Mouse (Mus musculus) liver, postnatal 0 days (tissue): ENCODE results near the gene Mboat2.

Source experiments
- CTCF ChIP-seq: sonication (generic); IDR thresholded peaks from 2 replicates; pipeline ENCODE4 v1.5.1; 2016; ENCODE audit warnings: antibody characterized with exemption, low read depth
- EP300 ChIP-seq: IDR thresholded peaks from 2 replicates; pipeline ENCODE4 v1.6.1; 2016; ENCODE audit warnings: antibody characterized with exemption, low read depth, mild to moderate bottlenecking

- TF ChIP-seq EP300 (peak; percentile 81), CTCF (no peak)
These were observed 93.3 kb downstream of the Mboat2 start for GRCm38 (mm10) chr12:24924003-24924402.
